Mouse (Mus musculus) neural tube, embryonic 12.5 days (tissue): Measurements from ENCODE around the gene Myh6. TPM values are rescaled to one million over a fixed set of nuclear protein-coding genes. Genes with fewer than 3 reads are reported as not detected.

ENCODE experiments used
- ATAC-seq: fragments of 200-750 bp; cut with Nextera tagmentation; 2 replicates; pipeline ENCODE4 v1.8.0; 2017; ENCODE audit warnings: low read depth, mild to moderate bottlenecking, moderate TSS enrichment, moderate library complexity; ENCODE audit not compliant: low FRiP score
- H3K27ac ChIP-seq: fragments of 300-500 bp; sonication (generic); 2 replicates; pipeline ENCODE4 v1.5.1; 2016
- H3K27me3 ChIP-seq: fragments of 300-500 bp; sonication (generic); replicated peaks from 2 replicates; pipeline ENCODE4 v1.6.1; 2016; ENCODE audit warnings: mild to moderate bottlenecking
- H3K36me3 ChIP-seq: fragments of 300-500 bp; sonication (generic); 2 replicates; pipeline ENCODE4 v1.6.1; 2016; ENCODE audit warnings: mild to moderate bottlenecking
- H3K4me1 ChIP-seq: fragments of 300-500 bp; sonication (generic); 2 replicates; pipeline ENCODE4 v1.6.1; 2016
- H3K4me2 ChIP-seq: fragments of 300-500 bp; sonication (generic); replicated peaks from 2 replicates; pipeline ENCODE4 v1.6.1; 2016; ENCODE audit warnings: mild to moderate bottlenecking
- H3K4me3 ChIP-seq: fragments of 300-500 bp; sonication (generic); 2 replicates; pipeline ENCODE4 v1.5.1; 2016
- H3K9ac ChIP-seq: fragments of 300-500 bp; sonication (generic); 2 replicates; pipeline ENCODE4 v1.6.1; 2016; ENCODE audit warnings: mild to moderate bottlenecking
- H3K9me3 ChIP-seq: fragments of 300-500 bp; sonication (generic); 2 replicates; pipeline ENCODE4 v1.6.1; 2016; ENCODE audit warnings: mild to moderate bottlenecking
- whole genome bisulfite sequencing: fragments of 180-500 bp; shearing (Covaris S2); methylation state at CpG from one replicate; pipeline ENCODE4 v1.1.7; 2016; 5-methylcytosine and 5-hydroxymethylcytosine counted together
- polyA plus RNA-seq: library from polyadenylated mRNA; unstranded; fragments of >200 nt; fragmentation: Nextera tagmentation; extraction: Ambion mirVana; gene quantifications from 2 replicates; pipeline ENCODE4 v1.2.1, GENCODE M21; 2016

Gene Myh6
- polyA plus RNA-seq, 1 experiment from 2014 or later: 2.9 TPM

DNA sequence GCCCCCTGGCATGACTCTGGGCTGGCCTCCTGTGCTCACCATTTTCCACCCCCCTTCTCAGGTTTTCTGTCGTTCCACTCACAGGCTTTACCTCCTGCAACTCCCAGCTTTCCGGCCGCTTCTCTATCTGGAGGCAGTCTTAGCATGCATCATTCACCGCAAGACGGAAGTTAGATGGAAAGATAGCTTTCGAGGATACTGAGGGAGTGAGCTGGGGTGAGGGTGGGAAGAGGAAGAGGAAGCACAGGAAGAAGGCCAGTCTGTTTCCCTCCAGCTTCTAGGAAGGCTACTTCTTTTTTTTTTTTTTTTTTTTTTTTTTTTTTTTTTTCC is 29.9 kb downstream of the Myh6 start:
- WGBS: 63% methylated on average over 6 of the region's 6 CpGs
- Histone ChIP-seq H3K4me3 (no peak overlapping the region), H3K27me3 (no peaks in the 10 kb centered on the region), H3K27ac (no peak overlapping the region), H3K36me3 (no peaks in the 10 kb centered on the region), H3K4me2 (peak overlapping the region; percentile 38), H3K9ac (peak overlapping the region; percentile 42; the same call in 1 of the 2 replicates), H3K4me1 (peaks cover 17% of the 10 kb centered on the region), H3K9me3 (no peaks in the 10 kb centered on the region)
- no peak for ATAC-seq

DNA sequence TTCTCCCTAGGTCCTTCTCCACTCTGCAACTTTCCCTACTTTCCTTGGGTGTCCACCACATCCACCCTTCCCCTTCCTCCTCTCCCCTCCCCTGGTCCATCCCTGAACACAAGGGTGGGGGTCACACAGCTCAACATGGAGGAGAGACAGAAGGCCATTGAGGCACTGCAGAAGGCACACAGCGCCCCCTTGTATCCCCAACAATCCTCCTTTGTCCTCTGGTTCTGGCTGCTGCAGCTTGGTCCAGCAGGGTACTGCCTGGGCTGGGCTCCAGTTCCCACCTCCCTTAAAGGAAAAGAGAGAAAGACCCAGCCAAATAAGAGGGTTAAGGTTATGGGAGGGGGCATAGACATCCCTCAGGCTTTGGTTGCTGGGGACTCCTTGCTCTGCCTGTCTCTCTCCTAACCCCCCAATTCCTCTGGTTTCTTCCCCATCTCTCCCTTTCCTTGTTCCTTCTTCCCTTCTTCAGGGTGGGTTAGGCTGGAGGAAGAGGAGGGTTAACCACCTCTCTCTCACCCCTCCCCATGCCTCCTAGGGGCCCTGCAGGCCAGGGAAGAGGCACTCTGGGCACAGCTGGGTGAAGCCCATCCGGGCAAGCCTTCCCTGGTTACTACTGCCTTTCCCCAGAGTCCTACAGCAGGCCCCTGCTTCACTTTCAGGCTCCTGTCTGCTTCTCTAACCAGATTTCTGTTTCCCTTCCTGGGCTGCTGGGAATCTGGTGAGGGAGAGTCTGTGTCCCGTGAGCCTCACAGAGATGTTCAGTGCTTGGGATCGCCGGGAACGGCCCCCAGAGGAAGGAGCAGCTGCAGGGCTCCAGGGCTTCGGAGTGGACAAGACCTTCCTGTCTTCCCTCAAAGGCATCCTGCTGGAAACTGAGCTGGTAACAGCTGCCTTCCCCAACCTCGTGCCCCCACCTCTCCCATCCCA is 30.6 kb downstream of the Myh6 start, which contains the start of gene Cmtm5:
Gene Cmtm5, plus strand, starts transcription at position 358 of the 927 bp plus-strand sequence.
- Histone ChIP-seq H3K9me3 (no peaks in the 10 kb centered on the region), H3K4me2 (peak within 1 kb of the TSS; percentile 38), H3K36me3 (no peaks in the 10 kb centered on the region), H3K4me1 (peaks cover 17% of the 10 kb centered on the region), H3K9ac (peak within 1 kb of the TSS; percentile 42; the same call in 1 of the 2 replicates), H3K27me3 (no peaks in the 10 kb centered on the region), H3K4me3 (no peak within 1 kb of the TSS), H3K27ac (peak within 1 kb of the TSS; percentile 50; the same call in 1 of the 2 replicates)
- WGBS: 32% methylated on average over 8 of the region's 8 CpGs
- 0 out of 2 replicates have a peak, but pooled peaks have one; percentile 26 for ATAC-seq

DNA sequence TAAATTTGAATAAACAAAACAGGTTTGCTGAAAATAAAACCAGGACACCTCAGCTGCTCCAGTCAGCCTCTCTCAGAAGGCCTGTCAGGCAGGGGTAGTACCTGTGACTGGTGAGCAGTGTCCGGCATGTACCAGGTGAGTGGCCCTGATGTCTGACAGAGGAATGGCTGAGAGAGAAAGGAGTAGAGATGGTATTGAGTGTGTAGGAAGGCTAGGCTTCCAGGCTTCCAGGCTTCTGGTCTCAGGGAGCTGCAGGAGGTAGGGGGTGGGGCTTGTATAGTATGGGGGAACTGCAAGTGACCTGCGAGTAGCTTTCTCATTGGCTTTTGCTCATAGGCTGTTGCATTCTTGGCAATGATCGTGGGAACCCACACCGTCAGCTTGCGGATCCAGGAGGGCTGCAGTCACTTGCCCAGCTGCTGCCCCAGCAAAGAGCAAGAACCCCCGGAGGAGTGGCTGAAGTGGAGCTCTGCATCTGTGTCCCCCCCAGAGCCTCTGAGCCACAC is 34.0 kb downstream of the Myh6 start, which contains the start of gene Il25:
Gene Il25, plus strand, starts transcription at position 51 of the 506 bp plus-strand sequence.
- H3K36me3 ChIP-seq: no peaks in the 10 kb centered on the region
- H3K27me3 ChIP-seq: no peaks in the 10 kb centered on the region
- H3K4me1 ChIP-seq: peaks cover 20% of the 10 kb centered on the region
- no peak within 1 kb of the TSS for H3K27ac ChIP-seq
- no peak within 1 kb of the TSS for H3K4me3 ChIP-seq
- H3K9me3 ChIP-seq: no peaks in the 10 kb centered on the region
- ATAC-seq: no peak
- H3K9ac ChIP-seq: no peak within 1 kb of the TSS
- WGBS: 33% methylated on average over 6 of the region's 6 CpGs
- peak within 1 kb of the TSS; percentile 35 for H3K4me2 ChIP-seq

DNA sequence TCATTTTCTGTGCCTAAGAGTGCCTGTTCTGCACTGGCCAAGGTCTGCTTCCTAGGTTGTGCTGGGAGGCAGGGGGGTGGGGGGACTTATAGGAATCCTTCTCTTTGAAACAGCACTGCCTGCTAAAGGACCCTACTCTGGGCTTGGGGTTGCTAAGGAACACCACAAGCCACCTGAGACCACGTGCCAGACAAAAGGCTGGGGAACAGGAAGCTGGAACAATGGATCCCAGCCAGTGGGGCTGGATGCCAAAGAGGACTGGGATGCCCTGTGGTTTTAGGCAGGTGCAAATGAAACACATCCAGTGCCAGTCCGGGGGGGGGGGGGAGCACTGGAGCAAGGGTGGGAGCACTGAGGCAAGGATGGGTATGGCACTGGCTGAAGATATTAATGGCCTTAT is 36.3 kb downstream of the Myh6 start:
- H3K27ac ChIP-seq: no peak overlapping the region
- ATAC-seq: no peak
- H3K4me2 ChIP-seq: no peak overlapping the region
- no peaks in the 10 kb centered on the region for H3K9me3 ChIP-seq
- WGBS: 5% methylated on average over 2 of the region's 2 CpGs
- H3K27me3 ChIP-seq: no peaks in the 10 kb centered on the region; the same call in 1 of the 2 replicates
- H3K4me1 ChIP-seq: peaks cover 15% of the 10 kb centered on the region
- H3K9ac ChIP-seq: no peak overlapping the region
- H3K36me3 ChIP-seq: no peaks in the 10 kb centered on the region
- no peak overlapping the region for H3K4me3 ChIP-seq

DNA sequence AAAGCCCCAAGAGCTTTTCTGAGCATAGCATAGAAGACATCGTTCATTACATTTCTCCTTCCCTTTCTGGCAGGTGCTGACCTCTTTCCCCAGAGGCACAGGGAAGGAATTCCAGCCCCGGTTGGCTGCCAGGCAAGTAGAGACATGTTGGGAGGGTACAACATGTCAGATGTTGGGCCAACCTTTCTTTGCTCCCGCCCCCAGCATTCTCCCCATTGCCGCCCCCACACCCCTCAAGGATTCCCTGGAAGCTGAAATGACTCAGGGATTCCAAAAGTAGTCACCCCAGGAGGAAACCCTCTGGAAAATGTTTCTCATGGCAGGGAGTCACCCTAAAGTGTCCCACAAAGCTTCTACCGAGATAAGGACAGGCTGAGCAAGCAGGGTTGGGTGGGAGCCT is 36.9 kb downstream of the Myh6 start:
- ATAC-seq: no peak
- H3K36me3 ChIP-seq: no peaks in the 10 kb centered on the region
- H3K27me3 ChIP-seq: no peaks in the 10 kb centered on the region; the same call in 1 of the 2 replicates
- H3K4me3 ChIP-seq: no peak overlapping the region
- H3K4me2 ChIP-seq: no peak overlapping the region
- no peak overlapping the region for H3K9ac ChIP-seq
- no peak overlapping the region for H3K27ac ChIP-seq
- WGBS: 82% methylated on average over 5 of the region's 5 CpGs
- no peaks in the 10 kb centered on the region for H3K9me3 ChIP-seq
- peaks cover 20% of the 10 kb centered on the region for H3K4me1 ChIP-seq

DNA sequence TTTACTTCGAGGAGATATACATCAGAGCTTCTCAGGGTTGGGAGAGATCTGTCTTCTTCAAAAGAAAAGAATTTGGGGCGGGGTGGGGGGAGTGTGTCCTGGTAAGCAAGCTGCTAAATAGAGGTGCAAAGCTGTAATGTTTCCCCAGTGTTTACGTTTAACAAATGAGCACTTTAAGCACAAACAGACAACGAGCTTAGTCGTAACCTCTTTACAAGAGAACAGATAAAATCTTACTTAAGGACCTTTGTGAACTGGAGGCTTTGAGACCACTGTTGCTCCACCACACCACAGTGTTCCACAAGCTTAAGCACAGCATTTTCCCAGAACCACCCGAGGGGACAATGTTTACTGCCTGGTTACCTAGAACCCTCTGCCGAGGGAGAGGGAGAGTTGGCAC is 39.4 kb downstream of the Myh6 start:
- Histone ChIP-seq H3K9ac (peak overlapping the region; percentile 85), H3K27ac (peak overlapping the region; percentile 89; the same call in 1 of the 2 replicates), H3K27me3 (no peaks in the 10 kb centered on the region; the same call in 1 of the 2 replicates), H3K4me2 (peak overlapping the region; percentile 92), H3K36me3 (no peaks in the 10 kb centered on the region), H3K9me3 (no peaks in the 10 kb centered on the region), H3K4me3 (peak overlapping the region; percentile 53; the same call in 1 of the 2 replicates), H3K4me1 (peaks cover 28% of the 10 kb centered on the region)
- WGBS: 11% methylated on average over 7 of the region's 7 CpGs
- ATAC-seq: no peak

DNA sequence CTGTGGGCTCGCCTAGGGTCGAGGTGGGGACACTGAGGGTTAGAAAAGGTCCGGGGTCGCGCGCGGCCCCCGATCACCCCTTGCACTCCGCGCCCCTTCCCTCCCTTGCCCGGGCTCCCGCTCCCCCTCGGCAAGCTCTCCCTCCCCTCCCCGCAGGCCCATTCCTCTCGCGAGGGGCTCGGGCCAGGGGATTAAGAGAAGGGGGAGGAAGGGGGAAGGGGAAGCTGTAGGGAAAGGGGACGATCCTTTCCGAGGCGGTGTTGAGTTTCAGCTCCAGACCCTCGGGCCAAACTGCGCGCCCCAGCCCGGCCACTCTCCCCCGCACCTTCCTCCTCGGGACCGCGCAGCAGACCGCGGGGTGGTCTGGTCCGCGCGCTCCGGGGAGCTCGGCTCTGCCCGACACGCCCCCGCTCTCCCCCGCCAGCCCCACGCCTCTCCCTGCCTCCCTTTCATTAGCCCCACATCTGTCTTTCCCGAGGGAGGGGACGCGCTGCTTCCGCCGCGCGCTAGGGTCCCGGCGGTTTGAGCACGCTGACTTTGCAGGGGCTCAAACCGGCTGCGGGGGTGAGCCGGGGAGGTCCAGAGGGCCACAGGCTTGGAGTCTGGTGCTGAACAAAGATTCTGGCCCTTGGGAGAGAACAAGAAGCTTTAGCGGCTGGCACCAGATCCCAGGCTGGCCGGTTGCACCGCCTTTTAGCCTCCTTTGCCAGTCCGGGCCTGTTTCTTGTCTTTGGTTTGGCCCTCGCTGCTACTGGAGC is 40.1 kb downstream of the Myh6 start:
- WGBS: under 1% methylated on average over 51 of the region's 58 CpGs
- Histone ChIP-seq H3K4me1 (peaks cover 28% of the 10 kb centered on the region), H3K27ac (peak overlapping the region; percentile 89), H3K9ac (peak overlapping the region; percentile 85), H3K9me3 (peaks cover 5% of the 10 kb centered on the region), H3K27me3 (no peaks in the 10 kb centered on the region; the same call in 1 of the 2 replicates), H3K4me2 (peak overlapping the region; percentile 92), H3K4me3 (peak overlapping the region; percentile 53), H3K36me3 (peaks cover 6% of the 10 kb centered on the region)
- ATAC-seq: peak; percentile 77

DNA sequence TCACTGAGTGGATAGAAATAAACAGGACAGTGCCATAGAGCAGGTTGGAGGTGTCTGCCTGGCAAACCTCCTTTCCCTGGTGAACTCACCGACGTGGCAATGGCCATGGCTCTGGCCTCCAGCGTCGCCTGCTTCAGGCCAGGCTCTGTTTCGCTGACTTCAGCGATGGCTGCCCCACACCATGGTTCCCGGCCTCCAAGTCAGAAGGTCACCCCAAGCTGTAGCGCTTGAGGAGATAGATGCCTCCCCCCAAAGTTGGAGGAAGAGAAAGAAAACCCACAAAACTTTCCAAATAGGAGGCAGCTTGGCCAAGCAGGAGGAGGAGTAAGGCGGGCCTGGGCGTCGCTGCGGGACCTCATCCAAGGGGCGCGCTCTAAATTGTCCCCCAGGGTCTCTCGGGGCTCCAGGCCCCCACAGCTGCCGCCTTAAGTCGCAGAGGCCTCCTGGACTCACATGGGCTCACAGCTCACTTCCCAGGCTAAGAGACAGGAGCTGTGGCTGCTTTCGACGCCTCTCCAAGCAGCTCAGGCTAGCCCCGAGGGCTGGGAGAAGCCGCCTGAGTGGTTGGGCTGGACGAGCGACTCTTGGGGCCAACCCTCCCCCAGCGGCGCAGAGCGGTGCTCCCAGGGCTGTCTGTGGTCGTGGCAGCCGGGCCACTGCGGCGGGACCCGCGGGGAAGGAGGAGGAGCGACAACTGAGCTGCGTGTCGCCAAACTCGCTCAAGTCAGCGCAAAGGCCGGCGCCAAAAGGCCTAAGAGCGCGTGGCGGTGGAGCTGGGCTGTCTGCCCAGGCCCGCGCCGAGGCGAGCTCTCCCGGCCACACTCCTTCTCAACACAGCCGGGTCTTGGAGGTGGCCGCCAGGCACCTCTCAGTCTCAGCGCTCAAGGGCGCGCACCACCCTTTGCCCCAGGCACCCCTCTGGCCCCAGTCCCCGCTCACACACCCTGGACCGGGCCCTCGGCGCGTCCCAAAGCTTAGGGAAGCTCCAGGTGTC is 41.1 kb downstream of the Myh6 start, which contains the start of gene Efs:
Gene Efs, minus strand, starts transcription at position 778 of the 994 bp plus-strand sequence.
- no peaks in the 10 kb centered on the region; the same call in 1 of the 2 replicates for H3K27me3 ChIP-seq
- 1% methylated on average over 56 of the region's 57 CpGs for WGBS
- peak within 1 kb of the TSS; percentile 85 for H3K9ac ChIP-seq
- H3K27ac ChIP-seq: peak within 1 kb of the TSS; percentile 89
- peak; percentile 63 for ATAC-seq
- peak within 1 kb of the TSS; percentile 92 for H3K4me2 ChIP-seq
- H3K9me3 ChIP-seq: peaks cover 15% of the 10 kb centered on the region
- H3K4me3 ChIP-seq: peak within 1 kb of the TSS; percentile 53
- H3K36me3 ChIP-seq: peaks cover 14% of the 10 kb centered on the region
- peaks cover 28% of the 10 kb centered on the region for H3K4me1 ChIP-seq

DNA sequence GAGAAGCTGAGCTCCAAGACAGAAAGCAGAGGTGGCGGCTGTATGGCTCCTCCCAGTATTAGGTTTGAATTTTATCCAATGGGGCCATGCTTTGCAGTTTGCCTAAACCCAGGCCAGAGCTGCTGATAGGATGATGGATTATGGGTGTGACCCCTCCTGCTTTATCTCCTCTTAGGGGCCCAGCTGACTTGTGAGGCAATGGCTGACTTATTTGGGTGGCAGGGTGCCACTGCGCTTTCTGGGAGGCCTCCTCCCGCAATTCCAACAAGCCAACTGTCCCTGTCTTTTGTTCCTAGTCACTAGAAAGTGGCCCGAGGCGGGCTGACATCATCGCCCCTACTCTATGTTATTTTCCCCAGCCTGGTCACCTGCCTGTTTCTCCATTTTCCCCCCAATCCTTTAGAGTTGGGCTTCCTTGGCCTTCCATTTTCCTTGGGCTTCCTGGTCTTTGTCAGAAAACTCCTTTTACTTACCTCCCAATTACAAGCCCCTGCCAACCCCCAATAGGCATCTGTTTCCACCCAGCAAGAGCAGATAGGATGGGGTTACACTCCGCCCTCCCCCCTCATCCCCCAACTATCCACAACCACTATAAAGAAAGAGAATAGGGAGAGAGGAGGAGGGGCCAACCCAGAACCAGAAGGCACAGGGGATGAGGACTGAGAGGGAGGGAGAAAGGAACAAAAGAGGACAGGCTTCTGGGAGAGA is 41.9 kb downstream of the Myh6 start:
- Histone ChIP-seq H3K9ac (peak overlapping the region; percentile 85), H3K4me3 (peak overlapping the region; percentile 53), H3K4me1 (peaks cover 25% of the 10 kb centered on the region), H3K27ac (peak overlapping the region; percentile 89), H3K27me3 (no peaks in the 10 kb centered on the region; the same call in 1 of the 2 replicates), H3K36me3 (peaks cover 23% of the 10 kb centered on the region), H3K4me2 (peak overlapping the region; percentile 92), H3K9me3 (peaks cover 18% of the 10 kb centered on the region)
- 7% methylated on average over 7 of the region's 7 CpGs for WGBS
- ATAC-seq: peak; percentile 42; the same call in 1 of the 2 replicates

DNA sequence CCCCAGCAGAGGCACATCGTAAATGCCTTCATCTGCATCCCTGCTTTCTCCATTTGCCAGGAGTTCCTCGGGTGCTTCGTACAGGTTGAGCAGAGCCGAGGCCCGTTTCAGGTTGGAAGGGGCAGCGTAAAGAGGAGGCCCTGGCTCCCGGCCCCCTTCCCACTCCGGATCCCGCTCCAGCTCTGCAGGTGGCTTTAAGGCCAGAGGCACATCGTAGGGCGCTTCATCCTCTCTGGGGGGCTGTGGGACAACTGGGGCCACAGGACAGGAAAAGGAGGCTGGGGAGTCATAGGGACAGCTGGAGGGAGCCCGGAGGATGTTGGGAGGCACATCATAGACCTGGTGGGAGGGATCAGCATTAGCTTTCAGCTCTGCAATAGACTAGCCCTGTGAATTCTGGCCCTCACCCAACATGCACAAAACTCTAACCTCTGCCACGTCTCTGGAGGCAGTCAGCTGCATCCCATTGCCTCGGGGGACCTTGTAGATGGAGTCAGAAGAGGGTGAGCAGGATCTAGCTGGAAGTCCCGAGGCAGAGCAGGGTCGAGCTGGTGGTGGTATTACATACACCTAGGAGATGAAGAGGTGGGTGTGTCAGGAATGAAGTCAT is 46.5 kb downstream of the Myh6 start:
- WGBS: 95% methylated on average over 16 of the region's 16 CpGs
- peaks cover 17% of the 10 kb centered on the region for H3K4me1 ChIP-seq
- peaks cover 58% of the 10 kb centered on the region for H3K36me3 ChIP-seq
- no peak overlapping the region for H3K9ac ChIP-seq
- no peak overlapping the region for H3K4me2 ChIP-seq
- no peak for ATAC-seq
- no peaks in the 10 kb centered on the region for H3K27me3 ChIP-seq
- no peak overlapping the region for H3K27ac ChIP-seq
- no peak overlapping the region for H3K4me3 ChIP-seq
- H3K9me3 ChIP-seq: peaks cover 18% of the 10 kb centered on the region
